Mouse (Mus musculus): Measurements from ENCODE around the gene Nsun4. TPM values are rescaled to one million over a fixed set of nuclear protein-coding genes. Genes with fewer than 3 reads are reported as not detected.

Gene Nsun4
- 5.9 TPM in 2 replicates for polyA plus RNA-seq (2012; rRNA removed)

GRCm38 (mm10) chr4:116053399-116053961, at the start of gene Nsun4:
Nsun4 (minus strand) TSS chr4:116053876.

GRCm38 (mm10) chr4:116074861-116075620, 21.4 kb upstream of the Nsun4 start, which contains the start of the genes Uqcrh and Lrrc41:
Uqcrh (minus strand) TSS chr4:116075071.
Lrrc41 (plus strand) TSS chr4:116075269.

GRCm38 (mm10) chr4:116017902-116018746, 35.6 kb downstream of the Nsun4 start, which contains the start of gene Faah:
Faah (minus strand) TSS chr4:116017926.

Other genes with a start within 250 kb of the Nsun4 start
- 5.5 and 6.7 TPM in 2 replicates for gene Mob3c, start 225.8 kb downstream of the Nsun4 start, polyA plus RNA-seq (2012; rRNA removed)
- 45.5 and 45.8 TPM in 2 replicates for gene Mknk1, start 214.7 kb downstream of the Nsun4 start, polyA plus RNA-seq (2012; rRNA removed)
- gene Kncn, start 169.5 kb downstream of the Nsun4 start, polyA plus RNA-seq (2012; rRNA removed) = 0.15 and 0.22 TPM in 2 replicates
- gene 6430628N08Rik, start 163.2 kb downstream of the Nsun4 start, polyA plus RNA-seq (2012; rRNA removed) = 0.43 and 0.44 TPM in 2 replicates
- gene Dmbx1, start 114.0 kb downstream of the Nsun4 start, polyA plus RNA-seq (2012; rRNA removed) = 2.2 and 2.4 TPM in 2 replicates
- gene Faah, start 36.0 kb downstream of the Nsun4 start, polyA plus RNA-seq (2012; rRNA removed) = 34.3 and 35.3 TPM in 2 replicates
- 481 and 560 TPM in 2 replicates for gene Uqcrh, start 21.2 kb upstream of the Nsun4 start, polyA plus RNA-seq (2012; rRNA removed)
- 45.6 and 46.0 TPM in 2 replicates for gene Lrrc41, start 21.4 kb upstream of the Nsun4 start, polyA plus RNA-seq (2012; rRNA removed)
- 4.3 and 4.5 TPM in 2 replicates for gene Rad54l, start 69.8 kb upstream of the Nsun4 start, polyA plus RNA-seq (2012; rRNA removed)
- gene Pomgnt1, start 70.0 kb upstream of the Nsun4 start, polyA plus RNA-seq (2012; rRNA removed) = 78.6 and 80.4 TPM in 2 replicates
- gene Lurap1, start 97.5 kb upstream of the Nsun4 start, polyA plus RNA-seq (2012; rRNA removed) = 2.8 and 3.5 TPM in 2 replicates
- gene Tspan1, start 113.7 kb upstream of the Nsun4 start, polyA plus RNA-seq (2012; rRNA removed) = 0.33 and 0.62 TPM in 2 replicates
- not detected in 2 replicates for gene 1700042G07Rik, start 119.5 kb upstream of the Nsun4 start, polyA plus RNA-seq (2012; rRNA removed)
- gene Gm49337, start 119.5 kb upstream of the Nsun4 start, polyA plus RNA-seq (2012; rRNA removed) = not detected in 2 replicates
- 68.8 and 71.4 TPM in 2 replicates for gene Pik3r3, start 167.7 kb upstream of the Nsun4 start, polyA plus RNA-seq (2012; rRNA removed)

Data from central nervous system, embryonic 18 days (tissue).